Mouse (Mus musculus) thymus, adult 2 months (tissue): Measurements from ENCODE around the gene Slc35b2.

Source experiments
- CTCF ChIP-seq: fragments of 200-500 bp; IDR thresholded peaks from 2 replicates; pipeline ENCODE4 v1.5.1; 2012; ENCODE audit warnings: mild to moderate bottlenecking, control low read depth, low read length, moderate library complexity, borderline replicate concordance; ENCODE audit not compliant: control insufficient read depth, poor library complexity, insufficient read depth; ENCODE audit errors: extremely low read depth
- POLR2A ChIP-seq: fragments of 200-500 bp; IDR thresholded peaks from 2 replicates; pipeline ENCODE4 v1.6.1; 2012; ENCODE audit warnings: mild to moderate bottlenecking, low read length, control low read depth, moderate library complexity; ENCODE audit not compliant: control insufficient read depth, poor library complexity, insufficient read depth; ENCODE audit errors: extremely low read depth

- no peak for TF ChIP-seq CTCF
- TF ChIP-seq POLR2A, result no peak
These were observed 16.0 kb upstream of the Slc35b2 start for GRCm38 (mm10) chr17:45547461-45548190.
